Mouse (Mus musculus): Measurements from ENCODE around the gene Sept7.
"Not testable (repeated sequence)": the region's sequence is repeated elsewhere in the genome, so short reads cannot be mapped to it uniquely, and the experiment has no call there.

Sept7 gene

DNA sequence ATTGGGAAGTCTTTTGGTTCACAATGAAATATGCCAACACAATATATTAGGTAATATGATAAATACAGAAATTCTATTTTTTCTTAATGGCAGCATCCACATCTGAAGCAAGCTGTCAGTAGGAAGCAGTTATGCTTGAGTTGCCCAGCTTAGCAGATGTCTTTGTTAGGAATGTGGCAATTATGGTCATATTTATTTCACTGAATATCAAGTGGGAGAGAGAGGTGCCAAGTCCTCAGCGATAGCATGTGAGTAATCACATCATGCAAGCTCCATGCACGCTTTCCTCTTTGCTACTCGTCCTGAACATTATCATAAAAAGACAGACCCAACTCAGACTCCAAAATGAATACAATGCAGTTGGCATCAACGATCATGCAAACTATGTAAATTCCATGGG is 27.3 kb upstream of the Sept7 start:
- Histone ChIP-seq H3K4me1 (replicated peaks; ENCODE audit: low read depth, low read length) (no peaks in the 10 kb centered on the region), H3K36me3 (ENCODE audit: insufficient read depth, low read length) (no peaks in the 10 kb centered on the region), H3K27me3 (ENCODE audit: insufficient read depth, low read length) (no peaks in the 10 kb centered on the region), H3K4me3 (replicated peaks; ENCODE audit: low read length) (no peak overlapping the region), H3K9me3 (ENCODE audit: low read length) (no peaks in the 10 kb centered on the region)
- TF ChIP-seq NANOG (IDR thresholded peaks at IDR 0.05; ENCODE audit: borderline replicate concordance, low read length) (no peak), CTCF (conservative IDR thresholded peaks at IDR 0.05; ENCODE audit: low read length) (no peak)

DNA sequence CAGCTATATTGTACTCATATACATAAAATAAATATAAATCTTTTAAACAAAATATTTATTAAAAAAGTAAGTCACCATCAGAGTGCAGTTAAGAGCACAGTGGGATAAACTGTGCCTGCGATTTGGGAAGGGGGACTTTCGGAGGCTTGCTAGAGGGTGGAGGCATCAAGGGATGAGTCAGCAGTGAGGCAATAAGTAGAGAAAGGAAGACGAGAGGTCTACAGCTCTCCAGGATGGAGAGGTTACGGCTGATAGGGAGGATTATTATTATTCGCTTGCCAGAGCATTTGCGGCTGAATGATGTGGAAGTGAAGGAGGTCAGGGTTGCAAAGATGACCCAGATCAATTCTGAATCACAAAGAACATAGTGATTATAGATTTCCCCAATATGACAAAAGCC is 22.5 kb upstream of the Sept7 start:
- TF ChIP-seq CTCF (conservative IDR thresholded peaks at IDR 0.05; ENCODE audit: low read length) = no peak
- TF ChIP-seq POU5F1 (IDR thresholded peaks at IDR 0.05; ENCODE audit: borderline replicate concordance, low read length) = no peak
- TF ChIP-seq NANOG (IDR thresholded peaks at IDR 0.05; ENCODE audit: borderline replicate concordance, low read length) = no peak
- Histone ChIP-seq H3K4me1 (replicated peaks; ENCODE audit: low read depth, low read length) (no peaks in the 10 kb centered on the region), H3K36me3 (ENCODE audit: insufficient read depth, low read length) (no peaks in the 10 kb centered on the region), H3K27me3 (ENCODE audit: insufficient read depth, low read length) (no peaks in the 10 kb centered on the region), H3K9me3 (ENCODE audit: low read length) (peaks cover 8% of the 10 kb centered on the region), H3K4me3 (replicated peaks; ENCODE audit: low read length) (no peak overlapping the region)

DNA sequence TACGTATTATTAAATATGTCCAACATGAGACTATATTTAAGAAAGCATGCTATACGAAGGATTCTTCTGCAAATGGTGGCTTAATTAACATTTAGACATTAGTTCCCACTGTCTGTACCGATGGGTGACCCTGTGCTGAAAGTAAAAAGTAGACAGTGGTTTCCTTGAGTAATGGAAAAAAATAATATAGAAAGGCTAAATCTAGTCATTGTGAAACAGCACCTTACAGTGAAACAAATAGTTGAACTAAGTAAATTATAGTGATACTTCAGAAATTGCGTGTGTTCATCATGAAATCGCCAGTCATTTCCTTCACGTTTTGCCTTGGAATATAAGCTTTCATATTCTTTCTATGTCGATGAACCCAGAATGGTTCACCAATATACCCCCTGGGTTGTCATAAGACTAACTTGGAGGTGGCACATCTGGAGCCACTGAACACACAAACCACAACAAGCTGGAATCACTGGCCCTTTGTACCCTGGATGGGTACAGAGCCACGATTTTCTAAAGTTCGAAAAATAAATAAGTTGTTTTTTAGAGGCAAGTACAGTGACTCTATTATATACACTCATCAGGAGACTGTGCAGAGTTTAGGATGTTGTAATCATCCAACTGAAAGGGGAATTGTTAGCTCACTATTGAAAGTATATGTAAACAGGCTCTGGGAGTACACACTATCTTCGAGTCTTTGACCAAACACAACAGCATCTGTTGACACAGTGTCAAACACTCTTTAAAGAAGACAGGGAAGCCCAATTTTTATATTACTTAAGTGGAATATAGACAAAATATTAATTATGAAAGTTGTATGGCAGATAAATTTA is 21.8 kb upstream of the Sept7 start:
- no peaks in the 10 kb centered on the region for H3K36me3 ChIP-seq (ENCODE audit: insufficient read depth, low read length)
- TF ChIP-seq POU5F1 (IDR thresholded peaks at IDR 0.05; ENCODE audit: borderline replicate concordance, low read length) (no peak), CTCF (conservative IDR thresholded peaks at IDR 0.05; ENCODE audit: low read length) (no peak), NANOG (IDR thresholded peaks at IDR 0.05; ENCODE audit: borderline replicate concordance, low read length) (no peak)
- no peak overlapping the region for H3K4me3 ChIP-seq (replicated peaks; ENCODE audit: low read length)
- no peaks in the 10 kb centered on the region for H3K4me1 ChIP-seq (replicated peaks; ENCODE audit: low read depth, low read length)
- H3K27me3 ChIP-seq (ENCODE audit: insufficient read depth, low read length) = no peaks in the 10 kb centered on the region
- peaks cover 8% of the 10 kb centered on the region for H3K9me3 ChIP-seq (ENCODE audit: low read length)

DNA sequence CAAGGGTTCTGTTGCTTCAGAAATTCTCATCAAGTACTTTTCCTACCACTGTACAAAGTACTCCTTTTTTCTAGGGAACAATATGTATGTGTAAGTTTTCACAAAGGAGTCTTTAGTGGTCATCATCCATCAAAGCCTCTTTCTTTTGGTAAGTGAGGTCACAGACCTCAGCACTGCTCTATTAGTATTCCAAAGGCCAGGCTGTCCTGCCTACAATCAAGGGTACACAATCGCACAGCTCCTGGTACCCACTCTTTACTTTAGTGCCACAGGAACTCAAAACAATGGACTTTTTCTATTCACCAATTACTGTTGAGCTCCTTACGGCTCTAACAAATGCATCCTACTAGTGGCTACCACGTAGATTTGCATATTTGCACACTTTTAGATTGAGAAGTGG is 11.2 kb upstream of the Sept7 start:
- TF ChIP-seq CTCF (conservative IDR thresholded peaks at IDR 0.05; ENCODE audit: low read length) (no peak), POU5F1 (IDR thresholded peaks at IDR 0.05; ENCODE audit: borderline replicate concordance, low read length) (no peak), NANOG (IDR thresholded peaks at IDR 0.05; ENCODE audit: borderline replicate concordance, low read length) (no peak)
- Histone ChIP-seq H3K27me3 (ENCODE audit: insufficient read depth, low read length) (no peaks in the 10 kb centered on the region), H3K4me1 (replicated peaks; ENCODE audit: low read depth, low read length) (no peaks in the 10 kb centered on the region), H3K9me3 (ENCODE audit: low read length) (no peaks in the 10 kb centered on the region), H3K36me3 (ENCODE audit: insufficient read depth, low read length) (no peaks in the 10 kb centered on the region), H3K4me3 (replicated peaks; ENCODE audit: low read length) (no peak overlapping the region)

DNA sequence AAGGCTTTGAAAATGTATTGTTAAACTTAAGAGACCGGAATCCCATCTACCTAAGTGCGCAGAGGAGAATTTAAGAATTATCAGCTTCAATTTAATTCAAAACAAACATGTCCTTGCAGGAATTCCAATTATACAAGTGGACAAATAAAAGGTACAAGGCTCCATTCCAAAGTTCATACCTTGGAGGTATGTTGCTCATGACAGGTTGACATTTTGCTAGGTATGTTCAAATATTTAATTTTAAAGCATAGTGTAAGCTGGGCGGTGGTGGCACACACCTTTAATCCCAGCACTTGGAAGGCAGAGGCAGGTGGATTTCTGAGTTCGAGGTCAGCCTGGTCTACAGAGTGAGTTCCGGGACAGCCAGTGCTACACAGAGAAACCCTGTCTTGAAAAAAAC is 10.5 kb upstream of the Sept7 start:
- not testable (repeated sequence) for H3K36me3 ChIP-seq (ENCODE audit: insufficient read depth, low read length); H3K27me3 ChIP-seq (ENCODE audit: insufficient read depth, low read length); H3K9me3 ChIP-seq (ENCODE audit: low read length); H3K4me3 ChIP-seq (replicated peaks; ENCODE audit: low read length); H3K4me1 ChIP-seq (replicated peaks; ENCODE audit: low read depth, low read length)

DNA sequence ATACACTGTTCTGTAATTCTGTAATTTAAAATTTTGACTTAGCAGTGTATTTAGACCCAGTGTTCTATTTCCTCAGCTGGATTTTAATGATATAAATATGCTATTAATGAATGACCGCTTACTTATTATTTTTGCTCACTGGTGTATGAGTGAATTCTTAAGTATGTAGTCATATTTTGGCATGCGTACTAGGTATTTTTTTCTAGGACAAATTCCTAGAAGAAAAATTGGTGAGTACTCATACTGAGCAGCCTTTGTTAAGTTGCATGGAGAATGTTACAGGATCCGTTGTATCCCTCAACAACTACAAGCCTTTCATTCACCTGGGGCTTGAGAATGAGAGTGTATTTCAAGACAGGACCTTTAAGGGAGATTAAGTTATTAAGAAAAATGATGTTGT is 10.0 kb upstream of the Sept7 start:
- TF ChIP-seq NANOG (IDR thresholded peaks at IDR 0.05; ENCODE audit: borderline replicate concordance, low read length) (no peak), POU5F1 (IDR thresholded peaks at IDR 0.05; ENCODE audit: borderline replicate concordance, low read length) (no peak), CTCF (conservative IDR thresholded peaks at IDR 0.05; ENCODE audit: low read length) (no peak)
- no peaks in the 10 kb centered on the region for H3K4me1 ChIP-seq (replicated peaks; ENCODE audit: low read depth, low read length)
- no peaks in the 10 kb centered on the region for H3K9me3 ChIP-seq (ENCODE audit: low read length)
- H3K27me3 ChIP-seq (ENCODE audit: insufficient read depth, low read length) = no peaks in the 10 kb centered on the region
- no peaks in the 10 kb centered on the region for H3K36me3 ChIP-seq (ENCODE audit: insufficient read depth, low read length)
- H3K4me3 ChIP-seq (replicated peaks; ENCODE audit: low read length) = no peak overlapping the region

DNA sequence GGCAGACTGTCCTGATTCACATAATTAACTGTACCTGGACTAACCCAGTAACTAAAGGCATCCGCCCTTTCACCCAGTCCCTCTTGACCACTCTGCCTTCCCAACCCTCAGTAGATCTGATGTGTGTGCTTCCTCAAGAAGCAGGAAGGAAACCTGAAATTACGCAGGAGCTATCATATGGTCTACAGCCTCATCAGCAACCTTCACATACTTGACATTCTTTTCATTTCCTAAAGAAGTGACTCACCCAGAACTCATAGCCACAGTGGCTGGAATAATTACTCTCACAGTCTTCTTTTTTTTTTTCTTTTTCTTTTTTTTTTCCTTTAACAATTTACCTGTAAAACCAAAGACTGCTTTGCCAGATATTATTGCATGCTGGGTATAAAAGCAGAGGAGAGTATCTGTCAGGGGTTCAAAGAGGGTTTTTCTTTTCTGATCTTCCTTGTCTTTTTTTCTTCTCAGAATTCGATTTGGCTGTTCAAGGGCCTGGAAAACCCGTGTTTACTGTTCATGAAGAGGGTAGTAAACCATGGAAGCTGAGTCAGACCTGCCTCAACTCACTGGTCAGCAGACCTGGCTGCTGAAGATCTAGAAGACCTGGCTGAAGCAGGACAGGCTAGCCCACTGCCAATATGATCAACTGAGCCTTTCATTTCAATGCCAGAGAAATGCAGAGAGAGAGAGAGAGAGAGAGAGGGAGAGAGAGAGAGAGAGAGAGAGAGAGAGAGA is 8.1 kb upstream of the Sept7 start:
- Histone ChIP-seq H3K9me3 (ENCODE audit: low read length) (no peaks in the 10 kb centered on the region), H3K4me1 (replicated peaks; ENCODE audit: low read depth, low read length) (no peaks in the 10 kb centered on the region), H3K4me3 (replicated peaks; ENCODE audit: low read length) (no peak overlapping the region), H3K27me3 (ENCODE audit: insufficient read depth, low read length) (no peaks in the 10 kb centered on the region), H3K36me3 (ENCODE audit: insufficient read depth, low read length) (no peaks in the 10 kb centered on the region)
- TF ChIP-seq NANOG (IDR thresholded peaks at IDR 0.05; ENCODE audit: borderline replicate concordance, low read length) = no peak
- TF ChIP-seq POU5F1 (IDR thresholded peaks at IDR 0.05; ENCODE audit: borderline replicate concordance, low read length) = no peak
- TF ChIP-seq CTCF (conservative IDR thresholded peaks at IDR 0.05; ENCODE audit: low read length) = no peak

DNA sequence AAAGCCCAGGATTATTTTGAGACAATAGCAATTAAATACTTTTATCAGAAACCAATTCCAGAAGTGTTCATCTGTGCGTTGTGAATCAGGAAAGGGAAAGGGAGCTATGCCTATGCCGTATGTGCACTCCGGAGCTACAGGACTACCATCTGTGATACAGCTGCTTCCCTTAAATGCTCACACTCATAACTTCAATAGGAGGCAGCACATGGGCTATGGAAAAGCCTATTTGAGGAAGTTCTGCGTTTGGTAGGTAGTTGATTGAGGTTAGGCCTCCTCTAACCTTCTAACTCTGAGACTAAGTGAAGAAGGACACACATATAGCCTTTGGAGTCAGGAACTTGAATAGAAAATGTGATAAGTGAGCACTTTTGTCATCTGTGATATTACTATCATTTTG is 7.1 kb upstream of the Sept7 start:
- TF ChIP-seq CTCF (conservative IDR thresholded peaks at IDR 0.05; ENCODE audit: low read length) = no peak
- no peak for TF ChIP-seq POU5F1 (IDR thresholded peaks at IDR 0.05; ENCODE audit: borderline replicate concordance, low read length)
- TF ChIP-seq NANOG (IDR thresholded peaks at IDR 0.05; ENCODE audit: borderline replicate concordance, low read length) = no peak
- no peaks in the 10 kb centered on the region for H3K9me3 ChIP-seq (ENCODE audit: low read length)
- H3K4me1 ChIP-seq (replicated peaks; ENCODE audit: low read depth, low read length) = no peaks in the 10 kb centered on the region
- no peaks in the 10 kb centered on the region for H3K36me3 ChIP-seq (ENCODE audit: insufficient read depth, low read length)
- no peaks in the 10 kb centered on the region for H3K27me3 ChIP-seq (ENCODE audit: insufficient read depth, low read length)
- no peak overlapping the region for H3K4me3 ChIP-seq (replicated peaks; ENCODE audit: low read length)

DNA sequence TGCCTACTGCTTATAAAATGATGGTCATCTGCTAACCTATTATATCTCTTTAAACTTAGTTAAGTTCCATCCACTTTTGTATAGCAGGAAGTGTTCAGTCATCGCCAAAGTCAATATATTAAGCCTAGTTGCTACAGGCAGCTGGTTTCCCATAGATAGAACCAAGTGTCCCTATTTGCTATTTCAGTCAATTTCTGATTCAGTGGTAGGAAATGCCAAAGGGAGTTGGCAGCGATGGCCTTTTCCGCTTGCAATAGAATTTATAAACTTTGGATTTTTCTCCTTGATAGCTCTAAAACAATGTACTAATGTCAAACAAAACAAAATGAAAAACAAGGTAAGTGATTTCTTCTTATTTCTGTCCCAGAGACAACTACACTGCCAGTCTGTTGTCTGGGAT is 5.7 kb upstream of the Sept7 start:
- TF ChIP-seq POU5F1 (IDR thresholded peaks at IDR 0.05; ENCODE audit: borderline replicate concordance, low read length) (no peak), CTCF (conservative IDR thresholded peaks at IDR 0.05; ENCODE audit: low read length) (no peak), NANOG (IDR thresholded peaks at IDR 0.05; ENCODE audit: borderline replicate concordance, low read length) (no peak)
- no peaks in the 10 kb centered on the region for H3K27me3 ChIP-seq (ENCODE audit: insufficient read depth, low read length)
- no peak overlapping the region for H3K4me3 ChIP-seq (replicated peaks; ENCODE audit: low read length)
- H3K36me3 ChIP-seq (ENCODE audit: insufficient read depth, low read length) = no peaks in the 10 kb centered on the region
- H3K9me3 ChIP-seq (ENCODE audit: low read length) = no peaks in the 10 kb centered on the region
- peaks cover 2% of the 10 kb centered on the region; the same call in 1 of the 2 replicates for H3K4me1 ChIP-seq (replicated peaks; ENCODE audit: low read depth, low read length)

Data from E14TG2a.4 (cell line).